Mouse (Mus musculus) gastrocnemius, postnatal 36 days (tissue): ENCODE measurements around the gene Itgbl1. TPM values are rescaled to one million over a fixed set of nuclear protein-coding genes. Genes with fewer than 3 reads are reported as not detected.
"Not testable (repeated sequence)": the region's sequence is repeated elsewhere in the genome, so short reads cannot be mapped to it uniquely, and the experiment has no call there.

Source experiments
- DNase-seq, 2 experiments: peaks; one replicate each; pipeline ENCODE4 v3.0.0; 2022
- intact Hi-C: fragments of 180-260 bp; cut with DNase I; formaldehyde crosslinking; loops from one replicate; pipeline ENCODE4 v1.15.1; 2025
- long read RNA-seq, 2 experiments: library from polyadenylated mRNA; stranded (forward); transcript quantifications; one replicate each; pipeline ENCODE4 v2.0.0; 2021
- total RNA-seq, 2 experiments: library from RNA; stranded (reverse); gene quantifications; 2 replicates each; pipeline ENCODE4 v1.2.3; 2021

Itgbl1 gene
- 1 to 10 TPM; 6.3 to 6.5 TPM for total RNA-seq
- long read RNA-seq, experiment 1, full-length matches to known transcripts = 4 of 9 reads
- long read RNA-seq, experiment 1, partial matches to known transcripts = 0 of 9 reads
- long read RNA-seq, experiment 1, other reads (novel, unspliced or antisense) = 5 of 9 reads
- long read RNA-seq, experiment 2, full-length matches to known transcripts = 4 of 8 reads
- long read RNA-seq, experiment 2, partial matches to known transcripts = 0 of 8 reads
- long read RNA-seq, experiment 2, other reads (novel, unspliced or antisense) = 4 of 8 reads

DNA sequence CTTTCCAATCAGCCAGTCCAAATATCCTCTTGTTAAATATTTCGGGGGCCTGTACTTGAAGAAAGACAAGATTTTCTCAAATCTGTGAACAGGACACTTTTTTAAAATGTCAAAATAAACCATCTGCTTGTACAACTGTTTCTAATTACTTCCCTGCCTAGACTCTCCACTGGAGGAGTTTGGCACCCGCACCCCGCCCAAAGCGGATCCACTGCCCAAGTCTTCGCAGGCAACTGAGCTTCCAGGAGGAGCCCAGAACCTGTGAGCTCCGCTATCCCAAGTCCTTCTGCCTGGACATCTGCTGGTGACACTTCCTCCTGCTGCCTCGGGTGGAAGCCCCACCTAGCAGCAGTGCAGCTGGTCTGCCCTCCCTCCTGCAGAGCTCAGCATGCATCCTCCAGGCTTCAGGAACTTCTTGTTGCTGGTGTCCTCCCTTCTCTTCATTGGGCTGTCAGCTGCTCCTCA lies at the start of gene Itgbl1:
TSS of gene Itgbl1 (plus strand) at position 51 of the 465 bp plus-strand sequence.
- peak; percentile 15 to 40 for DNase-seq
- intact Hi-C loops = no loop called here

- intact Hi-C loops = no loop called here
- DNase-seq = no peak
Measured at GRCm38 (mm10) chr14:123622969-123623368, 36.8 kb upstream of the Itgbl1 start.

- DNase-seq = no peak
- intact Hi-C loops = no loop called here
Measured at GRCm38 (mm10) chr14:123626501-123627179, 33.1 kb upstream of the Itgbl1 start, which contains the start of gene Nalcn. Gene Nalcn (minus strand): TSS chr14:123627144.

DNA sequence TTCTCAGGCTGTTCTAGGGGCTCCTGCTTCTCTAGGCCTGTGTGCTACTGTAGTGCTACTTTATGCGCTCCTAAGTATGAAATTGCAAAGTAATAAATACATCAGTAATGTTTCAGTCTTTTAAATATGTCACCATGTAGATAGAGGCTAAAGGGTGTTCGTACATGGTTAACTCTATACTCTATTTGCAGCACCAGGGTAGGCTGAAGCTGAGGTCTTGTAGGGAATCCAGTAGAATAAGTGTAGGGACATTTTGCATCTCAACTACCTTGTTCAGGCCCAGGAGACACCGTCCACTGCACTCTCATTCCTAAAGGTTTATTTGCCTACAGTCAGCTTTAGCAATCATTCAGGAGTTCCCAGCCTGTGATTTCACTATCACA lies 32.6 kb upstream of the Itgbl1 start:
- no peak for DNase-seq
- intact Hi-C loops = no loop called here

GRCm38 (mm10) chr14:123661091-123661491 lies 1.3 kb downstream of the Itgbl1 start:
- intact Hi-C loops = no loop called here
- peak; percentile 29 to 32 for DNase-seq

GRCm38 (mm10) chr14:123662386-123662785 lies 2.6 kb downstream of the Itgbl1 start:
- intact Hi-C loops = no loop called here

DNA sequence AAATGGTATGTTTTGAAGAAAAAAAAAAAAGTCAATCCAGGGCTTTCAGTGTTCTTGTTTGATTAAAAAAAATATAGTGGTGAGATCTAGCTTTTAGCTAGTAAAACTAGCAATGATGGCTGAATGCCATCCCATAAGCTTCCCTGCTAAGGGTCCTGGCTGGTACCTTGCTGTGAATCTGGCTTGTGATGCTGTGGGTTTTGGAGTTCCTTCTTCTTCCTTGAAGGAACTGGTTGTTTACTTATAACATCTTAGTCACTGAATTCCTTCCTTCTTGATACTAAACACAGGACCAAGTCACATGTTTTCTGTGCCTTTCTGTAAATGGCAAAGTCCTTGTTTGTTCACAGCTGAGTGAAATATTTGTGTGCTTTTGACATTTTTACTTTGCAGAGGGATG lies 3.4 kb downstream of the Itgbl1 start:
- intact Hi-C loops = no loop called here
- DNase-seq = no peak

More at GRCm38 (mm10) chr14:123662386-123662785, 2.6 kb downstream of the Itgbl1 start:
- no peak for DNase-seq

DNA sequence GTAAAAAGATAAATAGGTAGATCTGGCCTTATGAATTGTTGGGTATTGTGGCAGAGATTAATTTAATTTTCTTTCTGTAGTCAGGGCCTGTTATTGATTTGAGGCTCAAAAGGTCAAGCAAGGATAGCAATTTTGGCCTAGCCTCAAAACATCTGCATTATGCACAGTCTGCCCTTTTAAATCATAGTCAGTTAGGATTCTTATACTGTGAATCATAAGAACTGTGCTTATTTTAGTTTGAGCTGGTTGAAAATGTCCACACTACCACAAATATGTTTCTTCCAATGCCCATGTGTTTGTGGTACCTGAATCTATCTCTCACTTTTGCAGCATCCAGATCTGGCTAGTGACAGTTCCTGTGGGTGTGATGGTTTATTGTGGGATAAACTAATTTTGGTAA lies 4.7 kb downstream of the Itgbl1 start:
- intact Hi-C loops = no loop called here
- no peak for DNase-seq

DNA sequence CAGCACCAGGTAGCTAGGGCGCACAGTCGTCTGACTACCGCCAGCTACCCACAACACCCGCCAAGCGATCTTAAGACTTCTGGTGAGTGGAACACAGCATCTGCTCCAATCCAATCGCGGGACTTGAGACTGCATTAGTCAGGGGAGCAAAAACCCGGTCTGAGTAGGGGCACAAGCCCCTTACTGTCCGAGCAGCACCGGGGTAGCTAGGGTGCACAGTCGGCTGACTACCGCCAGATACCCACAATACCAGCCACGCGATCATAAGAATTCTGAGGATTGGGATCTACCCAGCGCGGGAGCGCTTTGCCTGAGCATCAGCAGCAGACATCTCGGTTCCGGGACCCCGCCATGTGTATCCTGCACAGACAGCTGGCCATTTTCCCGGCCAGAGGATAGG lies 11.3 kb downstream of the Itgbl1 start:
- DNase-seq, intact Hi-C loops: not testable (repeated sequence)

DNA sequence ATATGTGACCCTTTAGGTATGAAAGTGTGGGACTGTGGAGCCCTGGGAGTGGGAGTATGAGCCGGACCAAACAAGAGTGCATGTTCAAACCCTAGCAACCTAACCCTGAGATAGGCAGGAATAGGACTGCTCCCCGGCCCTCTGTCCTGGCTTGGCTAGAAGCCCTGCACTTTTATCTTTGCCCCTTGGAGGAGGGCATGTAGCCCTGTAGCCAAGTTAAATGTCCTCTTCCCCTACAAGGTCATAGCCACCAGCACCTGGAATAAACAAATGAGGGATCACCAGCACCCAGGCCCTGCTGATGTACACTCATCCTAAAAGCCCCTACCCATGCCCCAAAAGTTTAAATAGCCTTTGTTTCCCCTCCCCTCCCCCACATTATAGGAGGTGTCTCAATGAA lies 18.3 kb downstream of the Itgbl1 start:
- DNase-seq = no peak
- intact Hi-C loops = no loop called here

GRCm38 (mm10) chr14:123714751-123715150 lies 55.0 kb downstream of the Itgbl1 start:
- no peak for DNase-seq
- intact Hi-C loops = no loop called here

DNA sequence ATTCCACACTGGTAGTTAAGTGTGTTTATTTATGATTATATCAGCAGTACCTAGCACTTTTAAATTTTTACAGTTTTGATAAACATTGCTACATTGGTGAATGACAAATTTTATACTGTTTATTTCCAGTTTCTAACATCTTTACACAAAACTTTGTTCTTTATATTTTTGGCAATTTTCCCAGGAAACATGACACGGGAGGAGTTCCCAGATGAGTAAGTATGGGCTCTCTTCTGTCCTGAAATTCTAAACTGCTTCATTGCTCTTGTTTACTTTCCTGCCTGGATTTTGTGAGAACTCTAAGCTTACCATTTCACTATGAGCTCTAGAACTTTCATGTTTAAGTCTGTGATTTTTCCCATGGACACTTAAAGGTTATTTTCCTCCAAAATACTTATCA lies 82.3 kb downstream of the Itgbl1 start:
- intact Hi-C loops = no loop called here
- DNase-seq = no peak

DNA sequence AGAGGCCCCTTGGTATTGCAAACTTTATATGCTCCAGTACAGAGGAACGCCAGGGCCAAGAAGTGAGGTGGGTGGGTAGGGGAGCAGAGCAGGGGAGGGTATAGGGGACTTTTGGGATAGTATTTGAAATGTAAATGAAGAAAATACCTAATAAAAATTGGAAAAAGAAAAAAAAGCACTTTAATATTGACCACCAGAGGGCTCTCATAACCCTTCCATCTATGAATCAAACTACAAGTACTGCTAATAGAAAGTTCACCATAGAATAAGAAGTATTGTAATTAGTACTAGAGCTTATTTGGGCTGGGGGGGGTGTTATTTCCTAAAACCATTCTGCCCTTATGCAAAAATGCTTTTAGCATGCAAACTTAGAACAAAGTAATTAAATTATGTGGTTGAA lies 91.2 kb downstream of the Itgbl1 start:
- intact Hi-C loops = no loop called here
- DNase-seq = no peak

DNA sequence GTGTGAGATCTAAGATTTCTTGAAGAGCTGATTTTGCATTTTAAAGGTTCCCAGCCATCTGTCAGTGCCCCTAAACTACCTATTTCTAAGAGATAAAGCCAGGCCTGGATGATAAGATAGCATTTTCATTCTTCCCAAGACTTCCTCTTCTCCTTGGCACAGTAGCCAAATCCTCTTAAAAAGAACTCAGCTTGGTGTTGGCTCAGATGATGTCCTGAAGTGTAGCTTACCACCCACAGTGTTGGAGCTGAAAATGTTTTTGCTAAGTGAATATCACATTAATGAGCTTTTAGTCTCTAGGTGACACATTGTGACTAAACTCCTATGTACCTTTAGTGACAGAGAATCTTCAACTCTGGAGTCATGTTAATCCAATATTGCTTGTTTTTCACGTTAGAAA lies 99.8 kb downstream of the Itgbl1 start:
- intact Hi-C loops = no loop called here

GRCm38 (mm10) chr14:123760079-123760478 lies 100.3 kb downstream of the Itgbl1 start:
- no peak for DNase-seq
- intact Hi-C loops = no loop called here

More for the DNA sequence above, 99.8 kb downstream of the Itgbl1 start:
- no peak for DNase-seq

GRCm38 (mm10) chr14:123801744-123802143 lies 142.0 kb downstream of the Itgbl1 start:
- DNase-seq = no peak
- intact Hi-C loops = no loop called here

DNA sequence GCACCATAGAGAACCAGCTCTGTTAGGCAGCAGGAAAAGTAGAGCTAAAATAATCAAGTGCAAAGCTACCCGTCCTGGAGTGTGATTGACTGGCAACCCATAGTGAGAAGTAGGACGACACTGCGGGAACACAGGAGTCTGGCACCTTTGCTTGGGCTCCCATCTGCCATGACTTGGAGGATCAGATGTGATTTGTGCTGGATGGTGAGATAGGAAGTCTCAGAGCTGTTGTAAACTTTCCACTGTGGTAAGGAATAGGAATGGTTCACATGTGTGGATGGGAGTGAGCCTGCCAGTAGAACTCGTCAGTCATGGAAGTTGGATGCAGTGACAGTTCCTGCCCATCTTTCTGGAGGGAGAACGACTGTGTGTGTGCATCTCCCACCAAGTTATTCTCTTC lies 177.9 kb downstream of the Itgbl1 start:
- intact Hi-C loops = no loop called here
- no peak for DNase-seq

- intact Hi-C loops = no loop called here
- DNase-seq = no peak
Measured at GRCm38 (mm10) chr14:123843675-123844425, 184.1 kb downstream of the Itgbl1 start.

DNA sequence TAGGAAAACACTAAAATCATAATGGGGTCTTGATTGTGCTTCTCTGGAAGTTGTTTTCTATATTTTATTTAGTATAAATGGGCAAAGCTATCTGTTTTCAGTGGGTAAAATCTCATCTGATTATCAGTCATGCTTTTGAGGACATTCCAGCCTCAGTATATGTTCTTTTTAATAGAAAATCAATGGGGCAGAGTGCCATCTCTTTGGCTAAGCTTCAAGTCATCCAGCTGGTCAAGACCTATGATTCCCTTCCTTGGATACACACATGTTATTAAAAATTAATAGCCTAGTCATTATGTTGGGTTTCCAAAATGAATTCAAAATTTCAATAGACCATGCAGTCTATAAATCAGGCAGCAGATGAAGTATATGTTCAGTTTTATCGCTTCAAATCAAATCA lies 204.8 kb downstream of the Itgbl1 start:
- intact Hi-C loops = no loop called here

GRCm38 (mm10) chr14:123865779-123866726 lies 206.3 kb downstream of the Itgbl1 start:
- no peak for DNase-seq
- intact Hi-C loops = no loop called here

More for the DNA sequence above, 204.8 kb downstream of the Itgbl1 start:
- DNase-seq = no peak
